Mouse (Mus musculus) midbrain, embryonic 15.5 days (tissue): Measurements from ENCODE around the gene Stub1. TPM values are rescaled to one million over a fixed set of nuclear protein-coding genes. Genes with fewer than 3 reads are reported as not detected.

ENCODE experiments used
- ATAC-seq: fragments of 200-750 bp; cut with Nextera tagmentation; replicated peaks from 2 replicates; pipeline ENCODE4 v1.8.0; 2017; ENCODE audit warnings: moderate TSS enrichment
- H3K27ac ChIP-seq: fragments of 300-500 bp; sonication (generic); 2 replicates; pipeline ENCODE4 v1.5.1; 2015; ENCODE audit warnings: mild to moderate bottlenecking, inconsistent platforms
- H3K27me3 ChIP-seq: fragments of 300-500 bp; sonication (generic); replicated peaks from 2 replicates; pipeline ENCODE4 v1.6.1; 2015; ENCODE audit warnings: inconsistent platforms
- H3K36me3 ChIP-seq: fragments of 300-500 bp; sonication (generic); replicated peaks from 2 replicates; pipeline ENCODE4 v1.6.1; 2015; ENCODE audit warnings: inconsistent platforms
- H3K4me1 ChIP-seq: fragments of 300-500 bp; sonication (generic); 2 replicates; pipeline ENCODE4 v1.6.1; 2015; ENCODE audit warnings: inconsistent platforms
- H3K4me2 ChIP-seq: fragments of 300-500 bp; sonication (generic); 2 replicates; pipeline ENCODE4 v1.6.1; 2015; ENCODE audit warnings: inconsistent platforms, mild to moderate bottlenecking, moderate library complexity
- H3K4me3 ChIP-seq: fragments of 300-500 bp; sonication (generic); 2 replicates; pipeline ENCODE4 v1.5.1; 2015; ENCODE audit warnings: mild to moderate bottlenecking, inconsistent platforms
- H3K9ac ChIP-seq: fragments of 300-500 bp; sonication (generic); 2 replicates; pipeline ENCODE4 v1.6.1; 2015; ENCODE audit warnings: mild to moderate bottlenecking, inconsistent platforms
- H3K9me3 ChIP-seq: fragments of 300-500 bp; sonication (generic); 2 replicates; pipeline ENCODE4 v1.6.1; 2016; ENCODE audit warnings: inconsistent platforms
- WGBS: fragments of 180-500 bp; shearing (Covaris S2); methylation state at CpG from one replicate; pipeline ENCODE4 v1.1.7; 2015; ENCODE audit warnings: mixed read lengths; 5-methylcytosine and 5-hydroxymethylcytosine counted together
- polyA plus RNA-seq: library from polyadenylated mRNA; unstranded; fragments of >200 nt; fragmentation: Nextera tagmentation; extraction: Ambion mirVana; gene quantifications from 2 replicates; pipeline ENCODE4 v1.2.1, GENCODE M21; 2015

Stub1 gene
- polyA plus RNA-seq, 1 experiment from 2014 or later: 373 TPM

DNA sequence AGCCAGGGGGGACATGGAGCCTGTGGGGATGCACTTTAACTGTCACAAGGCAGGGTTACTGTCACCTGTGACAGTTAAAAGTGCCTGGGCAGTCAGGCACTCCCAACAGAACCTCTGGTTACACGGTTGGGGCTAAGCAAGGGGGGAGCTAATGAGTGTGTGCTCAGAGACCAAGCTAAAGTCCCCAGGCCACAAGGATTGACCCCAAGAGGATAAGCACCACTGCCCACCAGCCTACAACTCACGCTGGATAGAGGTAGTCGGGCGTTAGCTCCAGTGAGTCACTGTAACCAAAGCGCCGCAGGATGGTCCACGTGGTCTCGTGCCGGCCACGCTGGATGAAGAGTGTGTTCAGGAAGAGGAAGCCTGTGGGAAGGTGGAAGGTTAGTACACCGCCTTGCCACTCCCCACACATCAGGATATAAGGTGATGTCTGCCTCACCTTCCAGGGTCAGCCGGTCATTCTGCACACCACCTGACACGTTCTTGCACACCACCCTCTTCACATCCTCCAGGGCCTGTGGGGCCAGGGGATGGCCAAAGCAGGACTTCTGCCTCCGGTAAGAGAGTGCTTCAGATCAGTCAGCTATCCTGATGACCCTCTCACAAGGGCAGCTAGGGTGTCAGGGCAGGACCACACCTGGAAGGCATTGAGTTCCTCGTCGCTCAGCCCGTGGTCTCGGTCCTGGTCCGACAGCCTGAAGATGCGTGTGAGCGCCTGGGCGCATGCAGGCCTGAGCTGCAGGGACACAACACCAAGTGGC, 8.1 kb upstream of the Stub1 start, which contains the start of gene Gm20683:
TSS of gene Gm20683 (minus strand) at position 647 of the 764 bp plus-strand sequence.
- H3K27me3 ChIP-seq: no peaks in the 10 kb centered on the region
- no peaks in the 10 kb centered on the region for H3K9me3 ChIP-seq
- H3K4me2 ChIP-seq: no peak within 1 kb of the TSS
- no peak for ATAC-seq
- H3K4me3 ChIP-seq: no peak within 1 kb of the TSS
- peaks cover 38% of the 10 kb centered on the region for H3K4me1 ChIP-seq
- H3K27ac ChIP-seq: no peak within 1 kb of the TSS
- no peak within 1 kb of the TSS for H3K9ac ChIP-seq
- WGBS: 96% methylated on average over 22 of the region's 22 CpGs
- H3K36me3 ChIP-seq: peaks cover 29% of the 10 kb centered on the region

DNA sequence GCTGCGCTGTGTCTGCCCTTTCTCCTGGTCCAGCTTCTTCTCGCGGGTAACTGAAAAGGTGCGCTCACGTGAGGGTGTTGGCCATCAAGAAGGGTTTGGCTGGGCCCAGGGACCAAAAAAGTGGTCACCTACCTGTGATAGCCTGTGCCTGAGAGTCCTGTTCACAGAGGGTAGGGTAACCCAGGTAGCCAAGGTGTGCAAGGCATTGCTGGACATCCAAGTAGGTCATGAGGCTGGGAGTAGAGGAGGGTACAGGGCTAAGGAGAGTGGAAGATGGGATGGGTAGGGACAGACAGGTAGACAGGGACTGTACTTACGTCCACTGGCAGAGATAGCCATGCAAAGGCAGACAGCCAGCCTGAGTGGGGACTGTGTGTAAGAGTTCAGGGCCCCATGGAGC, 7.3 kb upstream of the Stub1 start:
- Histone ChIP-seq H3K27me3 (no peaks in the 10 kb centered on the region), H3K4me3 (no peak overlapping the region), H3K9me3 (no peaks in the 10 kb centered on the region), H3K4me1 (peaks cover 46% of the 10 kb centered on the region), H3K36me3 (peaks cover 29% of the 10 kb centered on the region), H3K9ac (no peak overlapping the region), H3K4me2 (no peak overlapping the region), H3K27ac (no peak overlapping the region)
- WGBS: 96% methylated on average over 6 of the region's 6 CpGs
- ATAC-seq: no peak

DNA sequence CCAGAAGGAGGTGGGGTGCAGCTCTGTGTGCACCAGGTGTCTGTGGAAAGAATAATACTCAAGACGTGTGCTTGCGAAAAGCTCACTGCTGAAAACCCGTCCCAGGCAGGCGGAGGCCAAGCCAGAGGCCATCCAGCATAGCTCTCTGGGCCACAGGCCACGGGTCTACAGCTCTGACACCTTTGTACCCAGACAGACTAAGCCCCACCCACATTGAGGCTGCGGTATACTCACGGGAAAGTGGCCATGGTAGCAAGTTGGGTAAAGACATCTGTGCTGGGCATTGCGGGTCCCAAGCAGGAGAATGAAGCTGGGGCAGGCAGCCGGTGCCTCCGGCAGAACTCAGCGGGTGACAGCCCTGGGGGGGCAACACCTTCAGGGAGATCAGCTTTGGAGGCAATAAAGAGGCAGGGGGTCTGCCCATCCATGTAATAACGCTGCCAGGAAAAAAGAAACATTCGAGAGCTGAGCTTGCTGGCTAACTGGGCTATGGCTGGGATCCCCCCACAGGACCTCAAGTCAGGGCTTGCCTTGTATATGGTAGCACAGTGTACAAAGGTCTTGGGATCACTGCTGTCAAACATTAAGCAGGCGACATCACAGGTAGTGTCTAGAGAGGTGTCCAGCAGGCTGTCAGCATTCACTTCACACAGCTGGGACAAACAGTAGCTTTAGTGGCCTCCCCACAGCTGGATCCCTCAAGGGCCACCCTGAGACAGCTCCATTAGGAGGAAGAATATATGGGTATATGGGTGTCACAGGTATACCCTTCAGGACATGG, 6.4 kb upstream of the Stub1 start:
- Histone ChIP-seq H3K27me3 (no peaks in the 10 kb centered on the region), H3K27ac (no peak overlapping the region), H3K36me3 (peaks cover 29% of the 10 kb centered on the region), H3K4me1 (peaks cover 50% of the 10 kb centered on the region), H3K4me3 (no peak overlapping the region), H3K9ac (no peak overlapping the region), H3K4me2 (no peak overlapping the region), H3K9me3 (no peaks in the 10 kb centered on the region)
- no peak for ATAC-seq
- WGBS: 88% methylated on average over 14 of the region's 14 CpGs

DNA sequence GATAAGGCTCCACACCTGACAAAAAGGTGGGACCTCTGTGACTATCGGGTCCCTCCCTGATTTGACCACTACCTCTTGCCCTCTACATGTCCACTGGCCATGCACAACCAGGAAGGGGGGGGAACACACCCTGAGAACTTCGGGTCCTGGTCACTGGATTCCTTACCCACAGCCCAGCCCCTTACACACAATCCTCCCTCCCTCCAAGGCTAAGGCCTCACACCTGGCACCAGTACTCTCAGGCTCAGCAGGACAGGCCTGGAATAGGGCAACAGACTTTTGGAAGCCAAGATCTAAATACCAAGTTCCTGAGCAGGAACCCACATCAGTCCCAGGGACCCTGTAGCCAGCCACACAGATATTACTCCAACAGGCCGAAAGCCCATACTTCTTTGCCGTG, 5.7 kb upstream of the Stub1 start:
- no peaks in the 10 kb centered on the region for H3K9me3 ChIP-seq
- no peak overlapping the region for H3K27ac ChIP-seq
- H3K27me3 ChIP-seq: no peaks in the 10 kb centered on the region
- no peak for ATAC-seq
- H3K4me1 ChIP-seq: peaks cover 55% of the 10 kb centered on the region
- H3K4me2 ChIP-seq: no peak overlapping the region
- peaks cover 29% of the 10 kb centered on the region for H3K36me3 ChIP-seq
- H3K4me3 ChIP-seq: no peak overlapping the region
- 93% methylated on average over 4 of the region's 4 CpGs for WGBS
- no peak overlapping the region for H3K9ac ChIP-seq

DNA sequence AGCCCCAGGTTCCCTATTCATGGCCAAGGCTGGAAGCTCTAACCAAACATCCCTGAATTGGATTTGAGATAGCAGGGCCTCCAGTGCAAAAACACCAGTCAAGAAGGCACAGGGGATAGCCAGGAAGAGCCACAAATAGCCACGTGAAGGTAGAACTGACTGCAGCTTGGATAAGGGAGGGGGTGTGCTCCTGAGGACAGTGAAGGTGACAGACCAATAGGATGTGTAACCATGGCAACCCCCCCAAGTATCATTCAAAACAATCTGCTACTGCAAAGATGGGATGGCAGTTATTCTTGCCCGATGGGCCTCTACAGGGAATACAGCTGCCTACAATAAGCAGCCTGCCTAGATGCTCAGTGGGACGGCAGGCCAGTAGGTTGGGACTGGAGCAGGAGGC, 4.3 kb upstream of the Stub1 start:
- H3K9me3 ChIP-seq: no peaks in the 10 kb centered on the region
- H3K4me1 ChIP-seq: peaks cover 49% of the 10 kb centered on the region
- H3K4me2 ChIP-seq: peak overlapping the region; percentile 80
- WGBS: 12% methylated on average over 3 of the region's 3 CpGs
- H3K27ac ChIP-seq: peak overlapping the region; percentile 82
- no peaks in the 10 kb centered on the region for H3K27me3 ChIP-seq
- H3K9ac ChIP-seq: peak overlapping the region; percentile 70
- peaks cover 29% of the 10 kb centered on the region for H3K36me3 ChIP-seq
- no peak for ATAC-seq
- no peak overlapping the region; the same call in 1 of the 2 replicates for H3K4me3 ChIP-seq

DNA sequence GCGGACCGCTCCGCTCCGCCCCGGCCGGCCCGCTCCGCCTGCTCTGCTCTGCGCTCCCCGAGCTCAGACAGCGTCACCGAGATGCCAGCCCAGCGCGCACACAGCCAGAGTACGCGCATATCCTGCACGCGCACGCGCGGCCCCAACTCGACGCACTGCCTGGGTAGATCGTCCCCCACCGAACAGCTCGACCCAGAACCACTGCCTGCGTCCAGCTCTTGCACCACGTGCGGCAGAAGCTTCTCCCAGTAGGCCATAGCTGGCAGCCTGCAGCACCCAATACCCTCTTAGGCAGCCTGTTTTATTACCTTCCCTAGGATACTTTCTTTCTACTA, 3.8 kb upstream of the Stub1 start, which contains the start of gene Rhbdl1:
TSS of gene Rhbdl1 (minus strand) at position 220 of the 335 bp plus-strand sequence.
- ATAC-seq: peak; percentile 32
- Histone ChIP-seq H3K4me3 (peak within 1 kb of the TSS; percentile 48), H3K27me3 (no peaks in the 10 kb centered on the region), H3K9ac (peak within 1 kb of the TSS; percentile 70), H3K4me1 (peaks cover 51% of the 10 kb centered on the region), H3K4me2 (peak within 1 kb of the TSS; percentile 80), H3K36me3 (peaks cover 27% of the 10 kb centered on the region), H3K27ac (peak within 1 kb of the TSS; percentile 82), H3K9me3 (no peaks in the 10 kb centered on the region)
- WGBS: under 1% methylated on average over 29 of the region's 29 CpGs

DNA sequence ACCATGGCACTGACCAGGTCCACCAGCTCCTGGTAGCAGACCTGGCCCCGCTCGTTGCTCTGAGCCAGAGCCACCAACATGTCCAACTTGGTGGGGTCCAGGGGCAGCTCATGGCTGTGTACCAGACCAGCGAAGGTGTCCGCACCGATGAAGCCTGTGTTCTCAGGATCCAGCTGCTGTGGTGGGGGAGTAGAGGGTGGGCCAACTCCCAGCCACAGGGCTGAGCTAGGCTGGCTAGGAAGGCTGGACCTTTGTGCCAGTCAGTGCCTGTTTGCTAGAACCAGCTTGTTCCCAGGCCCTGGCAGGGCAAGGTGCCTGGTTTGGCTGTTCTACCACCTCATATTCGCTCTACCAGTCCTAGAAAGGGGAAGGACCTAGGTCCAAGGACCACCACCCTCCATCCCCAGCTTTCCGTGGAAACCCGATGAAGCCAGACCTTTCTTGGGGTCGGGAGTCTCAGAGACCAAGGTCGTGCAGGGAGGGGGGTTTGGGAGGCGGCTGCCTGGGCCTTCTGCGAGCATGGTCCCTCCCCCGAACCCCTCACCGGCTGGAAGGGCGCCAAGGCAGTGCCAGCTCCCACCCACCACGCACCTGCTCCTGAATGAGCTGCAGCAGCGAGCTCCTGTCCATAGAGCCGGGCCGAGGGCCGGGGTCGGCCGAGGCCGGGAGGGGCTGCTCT, 3.3 kb upstream of the Stub1 start:
- 20% methylated on average over 23 of the region's 23 CpGs for WGBS
- H3K27ac ChIP-seq: peak overlapping the region; percentile 82

DNA sequence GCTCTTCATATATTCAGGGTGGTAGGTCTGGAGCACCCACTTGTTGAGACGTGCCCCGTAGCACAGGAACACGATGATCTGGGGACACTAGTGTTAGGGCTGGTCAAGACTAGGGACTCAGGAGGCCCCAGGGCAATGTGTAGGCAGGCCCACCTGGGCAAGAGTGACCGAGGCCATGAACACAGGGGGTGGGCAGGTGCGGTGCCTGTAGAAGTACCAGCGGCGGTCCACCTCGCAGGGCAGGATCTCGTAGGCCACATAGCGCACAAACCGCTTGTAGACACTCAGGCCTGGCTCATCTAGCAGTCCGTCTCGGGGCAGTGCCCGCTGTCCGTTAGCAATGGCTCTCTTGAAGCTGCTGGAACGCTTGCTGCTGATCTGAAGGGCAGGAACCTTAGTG, 2.6 kb upstream of the Stub1 start:
- Histone ChIP-seq H3K9ac (peak overlapping the region; percentile 70; the same call in 1 of the 2 replicates), H3K4me1 (peaks cover 64% of the 10 kb centered on the region), H3K9me3 (no peaks in the 10 kb centered on the region), H3K27me3 (no peaks in the 10 kb centered on the region), H3K4me3 (peak overlapping the region; percentile 48), H3K36me3 (peaks cover 22% of the 10 kb centered on the region), H3K4me2 (peak overlapping the region; percentile 80), H3K27ac (no peak overlapping the region)
- no peak for ATAC-seq
- 94% methylated on average over 16 of the region's 16 CpGs for WGBS

More for the DNA sequence above, 3.3 kb upstream of the Stub1 start:
- H3K4me3 ChIP-seq: peak overlapping the region; percentile 48
- H3K36me3 ChIP-seq: peaks cover 22% of the 10 kb centered on the region
- H3K4me1 ChIP-seq: peaks cover 56% of the 10 kb centered on the region
- H3K27me3 ChIP-seq: no peaks in the 10 kb centered on the region
- no peak for ATAC-seq
- peak overlapping the region; percentile 80 for H3K4me2 ChIP-seq
- H3K9me3 ChIP-seq: no peaks in the 10 kb centered on the region
- peak overlapping the region; percentile 70 for H3K9ac ChIP-seq

DNA sequence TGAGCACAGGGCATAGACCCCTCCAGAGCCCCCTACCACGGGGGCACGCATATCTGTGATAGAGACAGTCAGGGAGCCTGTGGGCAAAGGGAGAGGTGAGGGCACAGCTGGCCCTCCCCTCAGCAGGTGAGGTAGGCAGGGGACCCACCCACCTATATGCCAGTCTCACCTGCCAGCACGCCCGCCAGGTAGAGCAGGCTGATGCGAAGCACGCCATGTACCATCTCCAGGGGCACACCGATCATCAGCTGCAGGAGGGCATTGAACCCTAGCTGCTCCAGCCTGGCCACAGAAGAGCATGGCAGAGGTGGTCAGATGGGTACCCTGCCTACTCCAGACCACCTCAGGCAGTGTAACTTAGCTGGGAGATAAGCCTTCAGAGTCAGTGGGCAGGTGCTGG, 2.1 kb upstream of the Stub1 start:
- peaks cover 22% of the 10 kb centered on the region; the same call in 1 of the 2 replicates for H3K36me3 ChIP-seq
- no peaks in the 10 kb centered on the region for H3K27me3 ChIP-seq
- 0 out of 2 replicates have a peak overlapping the region, but pooled peaks have one; percentile 70 for H3K9ac ChIP-seq
- no peak for ATAC-seq
- H3K4me2 ChIP-seq: peak overlapping the region; percentile 95; the same call in 1 of the 2 replicates
- no peak overlapping the region for H3K27ac ChIP-seq
- H3K9me3 ChIP-seq: no peaks in the 10 kb centered on the region
- peaks cover 69% of the 10 kb centered on the region for H3K4me1 ChIP-seq
- H3K4me3 ChIP-seq: no peak overlapping the region
- 93% methylated on average over 7 of the region's 7 CpGs for WGBS

DNA sequence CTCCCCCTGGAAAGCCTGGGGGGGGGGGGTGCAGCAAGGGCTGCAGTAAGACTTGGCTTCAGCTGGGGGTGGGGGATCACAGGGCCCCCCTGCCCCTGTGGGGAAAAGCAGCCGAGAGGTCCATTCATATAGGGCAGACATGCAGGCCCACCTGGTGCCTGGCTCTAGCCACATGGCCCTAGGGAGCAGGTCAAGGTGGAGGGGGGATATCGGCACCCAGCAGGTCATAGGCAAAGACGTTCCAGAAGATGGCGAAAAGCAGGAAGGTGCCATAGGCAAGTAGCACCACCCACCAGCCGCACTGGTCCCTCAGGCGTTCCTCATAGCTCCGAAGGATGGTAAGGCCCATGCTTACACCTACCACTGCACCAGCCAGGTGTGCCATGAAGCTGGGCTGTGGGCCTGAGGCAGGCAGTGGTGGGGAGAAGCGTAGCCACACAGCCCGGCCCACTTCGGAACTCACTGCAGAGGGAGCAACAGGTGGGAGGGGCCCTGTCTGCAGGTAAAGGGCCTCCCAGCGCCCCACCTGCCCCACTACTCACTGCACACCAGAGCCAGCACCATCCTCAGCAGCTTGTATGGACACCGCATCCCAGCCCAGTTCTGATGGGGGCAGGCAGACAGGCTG, 1.5 kb upstream of the Stub1 start:
- H3K27ac ChIP-seq: 0 out of 2 replicates have a peak overlapping the region, but pooled peaks have one; percentile 96
- peak overlapping the region; percentile 77; the same call in 1 of the 2 replicates for H3K9ac ChIP-seq
- 89% methylated on average over 12 of the region's 12 CpGs for WGBS
- H3K4me2 ChIP-seq: peak overlapping the region; percentile 95
- ATAC-seq: no peak
- H3K36me3 ChIP-seq: 0 out of 2 replicates have a peak, but pooled peaks cover 24% of the 10 kb centered on the region
- H3K4me3 ChIP-seq: peak overlapping the region; percentile 80
- no peaks in the 10 kb centered on the region for H3K9me3 ChIP-seq
- no peaks in the 10 kb centered on the region for H3K27me3 ChIP-seq
- H3K4me1 ChIP-seq: peaks cover 75% of the 10 kb centered on the region

DNA sequence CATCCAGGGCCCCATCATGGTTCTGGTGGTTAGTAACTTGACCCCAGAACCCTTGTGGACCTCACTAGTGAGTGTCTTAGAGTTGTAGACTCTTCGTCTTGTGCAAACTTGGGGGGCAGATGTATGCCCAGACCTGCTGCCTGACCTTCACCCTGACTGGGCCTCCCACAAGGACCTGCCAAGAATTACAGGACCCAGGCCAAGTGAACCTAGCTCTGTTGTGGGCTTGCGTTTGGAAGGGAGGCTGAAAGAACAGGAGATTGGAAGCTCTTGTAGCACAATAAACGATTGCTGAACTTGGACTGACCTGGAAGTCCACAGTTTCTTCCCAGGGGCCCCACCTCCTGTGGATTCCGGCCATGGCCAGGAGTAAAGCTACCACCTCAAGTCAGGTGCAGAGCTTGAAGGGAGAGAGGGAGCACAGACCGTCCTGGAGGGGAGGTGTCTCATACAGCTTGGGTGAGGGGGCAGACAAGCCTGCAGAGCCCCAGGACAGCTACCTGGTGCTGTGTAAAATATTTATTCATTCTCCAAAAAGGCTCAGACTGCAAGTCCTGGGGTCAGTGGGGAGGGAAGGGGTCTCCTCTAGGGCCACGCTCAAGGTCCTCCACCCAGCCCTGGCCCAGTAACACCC, 874 bp upstream of the Stub1 start:
- 0 out of 2 replicates have a peak, but pooled peaks cover 19% of the 10 kb centered on the region for H3K36me3 ChIP-seq
- no peak for ATAC-seq
- peak overlapping the region; percentile 96 for H3K27ac ChIP-seq
- H3K4me3 ChIP-seq: peak overlapping the region; percentile 80
- H3K27me3 ChIP-seq: no peaks in the 10 kb centered on the region
- 59% methylated on average over 6 of the region's 6 CpGs for WGBS
- peak overlapping the region; percentile 95 for H3K4me2 ChIP-seq
- H3K4me1 ChIP-seq: peaks cover 80% of the 10 kb centered on the region
- no peaks in the 10 kb centered on the region for H3K9me3 ChIP-seq
- H3K9ac ChIP-seq: peak overlapping the region; percentile 77
